Mouse (Mus musculus) bone marrow macrophage, adult 2 months (primary cell): ENCODE results near the gene Frmd8.

Experiments used
- CTCF ChIP-seq: IDR thresholded peaks from 2 replicates; pipeline ENCODE4 v1.5.1; 2012; ENCODE audit warnings: low read depth, mild to moderate bottlenecking, low read length, moderate library complexity
- POLR2A ChIP-seq: IDR thresholded peaks from 2 replicates; pipeline ENCODE4 v1.6.1; 2012; ENCODE audit warnings: mild to moderate bottlenecking, low read depth, low read length, borderline replicate concordance

GRCm38 (mm10) chr19:5810840-5811563 lies 64.1 kb downstream of the Frmd8 start:
- TF ChIP-seq CTCF (no peak), POLR2A (no peak)
